Mouse (Mus musculus) embryonic fibroblast, embryonic 13.5 days (primary cell): ENCODE results near the gene E130114P18Rik.

ENCODE experiments used
- CTCF ChIP-seq: IDR thresholded peaks from 2 replicates; pipeline ENCODE4 v1.5.1; 2011; ENCODE audit warnings: mild to moderate bottlenecking, control low read depth, low read length, moderate library complexity, borderline replicate concordance; ENCODE audit not compliant: insufficient read depth
- POLR2A ChIP-seq: IDR thresholded peaks from 2 replicates; pipeline ENCODE4 v1.6.1; 2011; ENCODE audit warnings: low read depth, mild to moderate bottlenecking, control low read depth, low read length, moderate library complexity

- TF ChIP-seq CTCF: no peak
- TF ChIP-seq POLR2A: no peak
These were observed 45.6 kb upstream of the E130114P18Rik start for GRCm38 (mm10) chr4:97823512-97823911.
